Mouse (Mus musculus): ENCODE measurements around the gene Nanp.

The Nanp gene

GRCm38 (mm10) chr2:151039232-151039695 lies at the start of gene Nanp, which contains the start of gene Ninl:
Gene Nanp, minus strand, starts transcription at chr2:151039398.
Gene Ninl, minus strand, starts transcription at chr2:151039382.
- CTCF ChIA-PET = interaction anchor here (0.6 kb wide), 2 partner anchors 235 to 423 kb away, joined by 3 to 7 read pairs; no protein-coding TSS in a partner anchor

- CTCF ChIA-PET = no interaction called here
Observed at GRCm38 (mm10) chr2:151056637-151057036, 17.4 kb upstream of the Nanp start.

DNA sequence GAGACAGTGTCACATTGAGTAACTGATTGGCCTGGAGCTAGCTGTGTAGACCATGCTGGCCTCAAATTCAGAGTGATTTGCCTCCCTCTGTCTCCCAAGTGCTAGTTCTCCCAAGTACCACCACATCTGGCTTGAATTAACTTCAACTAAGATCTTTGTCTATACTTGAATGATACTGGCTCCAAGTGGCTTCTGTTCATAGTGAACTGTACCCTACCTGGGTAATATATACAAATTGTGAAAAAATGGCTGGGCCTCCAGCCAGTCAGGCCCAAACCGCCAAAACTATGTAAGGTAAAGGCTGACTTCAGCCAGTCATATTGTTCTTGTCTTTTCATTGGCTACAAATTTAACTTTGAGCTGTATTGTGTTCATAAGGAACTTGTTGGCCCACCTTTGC lies 1.2 kb upstream of the Nanp start:
- CTCF ChIA-PET = no interaction called here

DNA sequence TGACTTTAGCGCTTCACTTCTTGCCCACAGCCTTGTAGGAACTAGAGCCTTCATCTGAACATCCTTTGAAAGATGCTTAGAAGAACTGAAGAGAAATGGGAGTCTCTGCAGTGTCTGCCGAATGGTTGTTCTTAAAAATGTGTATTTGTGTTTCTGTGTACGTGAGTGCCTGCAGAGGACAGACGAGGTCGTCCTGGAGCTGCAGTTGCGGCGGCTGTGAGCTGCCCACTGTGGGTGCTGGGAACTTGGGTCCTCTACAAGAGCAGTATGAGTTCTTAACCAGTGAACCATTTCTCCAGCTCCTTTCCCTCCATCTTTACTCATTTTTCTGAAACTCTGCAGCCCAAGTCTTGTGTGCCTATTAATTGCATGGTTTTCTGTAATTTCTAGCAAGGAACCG lies 528 bp upstream of the Nanp start:
- CTCF ChIA-PET = interaction anchor here (0.6 kb wide), 1 partner anchor 424 kb away, joined by 3 read pairs; no protein-coding TSS in a partner anchor

GRCm38 (mm10) chr2:151038811-151039222 lies 381 bp downstream of the Nanp start:
- CTCF ChIA-PET = interaction anchor here (0.6 kb wide), 1 partner anchor 235 kb away, joined by 7 read pairs; no protein-coding TSS in a partner anchor

DNA sequence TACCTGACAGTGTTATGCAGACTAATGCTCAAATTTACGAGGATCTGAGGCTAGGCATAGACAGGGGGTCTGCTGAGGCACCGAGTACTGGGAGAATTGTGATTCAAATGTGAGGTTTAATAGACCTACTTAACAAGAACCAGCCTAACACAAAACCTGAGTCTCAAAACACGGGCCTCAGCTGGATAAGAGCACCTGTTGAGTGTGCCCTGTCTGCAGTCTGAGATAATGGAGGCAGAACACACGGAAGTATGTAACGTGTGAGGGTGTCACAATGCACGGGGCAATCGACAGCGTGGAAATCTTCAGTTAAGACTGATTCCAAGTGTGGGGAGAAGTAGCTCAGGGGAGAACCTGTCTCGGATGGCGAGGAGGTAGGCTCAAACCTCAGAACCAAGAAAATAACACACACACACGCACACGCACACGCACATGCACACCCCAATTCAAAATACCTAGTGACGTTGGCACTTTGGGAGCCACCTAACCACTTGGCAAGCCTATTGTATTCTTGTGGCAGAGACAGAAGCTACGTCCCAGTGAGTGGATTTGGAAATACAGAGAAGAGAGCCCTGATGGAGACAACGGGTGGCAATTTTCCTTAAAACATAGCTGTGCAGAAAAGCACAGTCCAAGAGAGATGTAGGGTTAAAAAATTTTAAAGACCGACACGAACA lies 1.2 kb downstream of the Nanp start:
- CTCF ChIA-PET = no interaction called here

GRCm38 (mm10) chr2:151037292-151037691 lies 1.9 kb downstream of the Nanp start:
- CTCF ChIA-PET = no interaction called here

GRCm38 (mm10) chr2:151036721-151037120 lies 2.5 kb downstream of the Nanp start:
- CTCF ChIA-PET = no interaction called here

- CTCF ChIA-PET = no interaction called here
Observed at GRCm38 (mm10) chr2:151034435-151034834, 4.8 kb downstream of the Nanp start.

DNA sequence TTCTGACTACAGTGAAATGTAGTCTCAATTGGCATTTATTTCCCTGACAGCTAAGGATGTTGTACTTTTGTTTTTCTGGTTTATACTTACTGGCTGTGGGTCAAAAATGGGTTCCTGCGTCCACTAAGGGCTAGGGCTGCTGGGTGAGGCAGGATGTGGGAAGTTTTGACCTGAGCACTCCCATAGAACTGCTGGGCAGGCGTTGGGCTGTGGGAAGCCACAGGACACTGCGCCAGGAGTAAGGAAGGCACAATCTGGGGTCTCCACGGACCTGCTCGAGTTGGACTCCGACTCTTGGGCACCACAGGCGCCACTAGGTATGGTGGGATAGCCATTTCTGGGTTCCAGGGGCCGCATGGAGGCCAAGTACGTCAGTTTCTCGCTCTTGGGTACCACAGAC lies 18.0 kb downstream of the Nanp start:
- CTCF ChIA-PET = no interaction called here

GRCm38 (mm10) chr2:151015316-151015715 lies 23.9 kb downstream of the Nanp start:
- CTCF ChIA-PET = no interaction called here

- CTCF ChIA-PET = no interaction called here
Observed at GRCm38 (mm10) chr2:151011273-151011672, 27.9 kb downstream of the Nanp start.

GRCm38 (mm10) chr2:151009515-151010085 lies 29.6 kb downstream of the Nanp start:
- CTCF ChIA-PET = no interaction called here

- CTCF ChIA-PET = no interaction called here
Observed at GRCm38 (mm10) chr2:151008939-151009509, 30.2 kb downstream of the Nanp start.

DNA sequence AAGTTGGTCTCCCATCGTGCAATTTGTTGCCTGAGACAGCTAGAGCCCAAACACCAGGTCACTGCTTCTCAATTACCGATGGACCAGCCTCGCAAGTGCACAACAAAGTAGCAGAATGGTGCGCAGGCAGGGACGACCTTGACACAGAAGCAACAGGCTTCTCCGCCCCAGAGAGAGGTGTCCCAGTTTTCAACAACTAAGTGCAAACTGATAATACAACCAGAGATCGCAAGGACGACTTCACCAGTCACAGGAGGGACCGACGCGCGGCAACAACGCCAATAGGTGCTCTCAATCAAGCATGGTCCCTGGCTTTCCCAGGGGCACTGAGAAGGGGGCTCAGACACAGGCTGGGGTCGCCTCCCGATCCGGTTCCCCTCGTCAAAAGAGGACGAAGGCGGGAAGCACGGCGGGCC lies 30.7 kb downstream of the Nanp start:
- CTCF ChIA-PET = no interaction called here

GRCm38 (mm10) chr2:151008006-151008405 lies 31.2 kb downstream of the Nanp start:
- CTCF ChIA-PET = no interaction called here

- CTCF ChIA-PET = no interaction called here
Observed at GRCm38 (mm10) chr2:151006281-151006945, 32.8 kb downstream of the Nanp start.

- CTCF ChIA-PET = no interaction called here
Observed at GRCm38 (mm10) chr2:151004390-151004789, 34.8 kb downstream of the Nanp start.

DNA sequence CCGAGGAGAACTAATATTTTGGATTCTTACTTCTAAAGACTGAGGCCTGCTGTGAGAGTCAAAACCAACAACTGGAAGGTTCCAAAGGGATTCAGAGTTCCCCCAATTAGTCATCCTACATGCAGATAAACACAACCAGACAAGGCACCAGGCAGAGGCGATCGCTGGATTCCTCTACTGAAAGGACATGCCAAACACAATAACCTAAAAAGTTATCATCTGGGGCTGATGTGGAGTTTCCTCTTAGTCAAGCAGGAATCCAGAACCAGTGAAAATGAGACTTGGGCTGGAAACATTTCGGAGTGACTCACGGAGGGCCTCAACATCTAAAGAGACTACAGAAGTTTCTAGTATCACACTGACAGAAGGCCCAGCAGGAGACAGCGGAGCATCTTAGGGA lies 35.4 kb downstream of the Nanp start:
- CTCF ChIA-PET = no interaction called here

DNA sequence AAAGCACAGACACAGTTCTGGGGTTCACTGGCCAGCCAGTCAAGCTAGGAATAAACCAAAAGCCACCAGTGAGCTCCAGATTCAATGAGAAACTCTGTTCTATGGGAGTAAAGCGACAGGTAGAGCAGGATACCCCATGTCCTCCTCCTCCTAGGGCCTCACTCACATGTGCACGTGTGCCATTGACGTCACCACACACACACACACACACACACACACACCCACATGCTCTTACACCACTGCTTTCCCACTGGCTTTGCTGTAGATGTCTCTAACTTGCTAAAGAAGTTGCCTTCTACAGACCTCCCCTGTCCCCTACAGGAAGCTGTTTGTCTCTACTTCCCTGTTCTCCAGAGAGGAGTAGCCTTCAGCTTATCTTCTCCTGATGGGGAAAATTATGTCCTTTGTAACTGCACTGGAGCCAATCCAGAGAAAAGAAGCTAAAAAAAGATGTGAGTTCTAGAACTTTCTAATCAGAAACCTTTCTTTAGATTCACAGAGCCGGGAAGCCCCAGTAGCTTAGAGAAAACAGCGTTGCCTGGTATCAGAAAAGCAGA lies 37.5 kb downstream of the Nanp start:
- CTCF ChIA-PET = interaction anchor here (0.6 kb wide), 1 partner anchor 542 kb away, joined by 3 read pairs; no protein-coding TSS in a partner anchor

DNA sequence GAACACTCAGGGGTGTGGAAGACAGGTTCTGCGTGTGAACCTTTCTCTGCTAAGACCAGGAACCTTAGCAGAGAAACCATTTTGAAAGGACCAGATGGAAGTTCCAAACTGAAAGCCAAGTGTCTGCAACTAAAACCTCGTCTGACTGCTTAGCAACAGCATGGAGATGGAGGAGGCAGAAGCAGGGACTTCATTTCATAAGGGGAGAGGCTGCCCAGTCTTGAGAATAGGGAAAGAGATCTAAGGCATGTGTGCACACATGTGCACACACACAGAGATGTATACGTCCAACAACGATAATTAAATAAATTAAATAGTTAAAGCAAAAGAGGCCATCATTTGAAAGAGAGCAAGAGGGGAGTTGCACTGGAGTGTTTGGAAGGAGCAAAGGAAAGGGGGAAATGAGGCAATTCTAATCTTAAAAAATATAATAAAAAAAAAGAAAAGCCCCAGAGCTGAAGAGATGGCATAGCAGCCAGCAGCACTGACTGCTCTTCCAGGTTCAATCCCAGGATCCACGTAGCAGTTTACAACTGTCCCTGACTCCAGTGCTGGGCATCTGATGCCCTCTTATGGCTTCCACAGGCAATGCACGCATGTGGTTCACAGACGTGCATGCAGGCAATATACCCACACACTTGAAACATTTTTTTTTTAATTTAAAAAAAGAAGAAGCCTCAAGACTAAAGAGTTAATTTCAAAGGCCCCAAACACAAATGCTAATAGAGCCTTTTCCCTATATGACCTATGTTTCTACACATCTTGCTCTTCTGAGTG lies 38.6 kb downstream of the Nanp start:
- CTCF ChIA-PET = no interaction called here

All from spleen, embryonic (tissue).